Mouse (Mus musculus): ENCODE measurements at regions not wholly inside any gene's neighbourhood (a gene's known extent, or its start where the extent isn't known, plus 50 kb on each side); places are given as distances from the start of the nearest gene placed in this dataset.
A peak's percentile ranks its signal among the peaks of the same experiment; 100 is the strongest.

DNA sequence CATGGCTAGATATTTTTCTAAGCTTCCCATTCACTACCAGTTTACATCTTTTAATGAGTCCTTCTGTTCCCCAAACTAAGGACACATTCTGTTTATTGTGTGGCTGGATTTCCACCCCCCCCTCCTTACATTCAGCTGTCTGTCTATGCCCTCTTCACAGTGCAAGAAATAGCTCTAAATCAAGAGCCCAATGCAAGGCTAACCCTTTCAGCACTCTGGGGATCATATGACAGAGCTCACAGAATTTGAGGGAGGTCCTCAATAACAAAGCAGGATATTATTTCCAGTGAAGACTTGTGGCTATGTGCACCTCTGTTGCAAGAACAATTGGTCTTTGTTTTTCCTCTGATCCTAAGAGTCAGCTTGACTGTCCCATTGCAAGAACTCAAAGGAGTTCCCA is 874.1 kb upstream of the Gje1 start:
- DNase-seq = no peak

DNA sequence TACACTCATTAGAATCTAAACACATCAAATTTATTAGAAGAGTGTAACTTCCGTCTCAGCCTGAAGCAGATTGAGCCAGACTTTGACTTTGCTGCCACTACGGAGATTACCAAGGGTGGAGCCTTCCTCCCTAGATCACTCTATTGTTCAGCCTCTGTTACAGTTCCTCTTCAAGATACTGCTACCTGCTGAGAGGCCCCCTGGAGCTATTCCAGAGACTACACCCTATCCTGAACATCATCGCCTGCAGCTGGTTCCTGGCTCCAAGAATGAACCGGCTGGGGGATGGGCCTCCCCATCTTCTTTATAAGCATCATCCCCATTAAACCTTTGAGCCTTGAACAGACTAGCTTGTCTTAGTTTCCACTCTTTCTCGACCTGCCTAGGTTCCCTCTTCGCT is 868.1 kb upstream of the Gje1 start:
- peak in 1 of 2 experiments; percentile 25 for DNase-seq

DNA sequence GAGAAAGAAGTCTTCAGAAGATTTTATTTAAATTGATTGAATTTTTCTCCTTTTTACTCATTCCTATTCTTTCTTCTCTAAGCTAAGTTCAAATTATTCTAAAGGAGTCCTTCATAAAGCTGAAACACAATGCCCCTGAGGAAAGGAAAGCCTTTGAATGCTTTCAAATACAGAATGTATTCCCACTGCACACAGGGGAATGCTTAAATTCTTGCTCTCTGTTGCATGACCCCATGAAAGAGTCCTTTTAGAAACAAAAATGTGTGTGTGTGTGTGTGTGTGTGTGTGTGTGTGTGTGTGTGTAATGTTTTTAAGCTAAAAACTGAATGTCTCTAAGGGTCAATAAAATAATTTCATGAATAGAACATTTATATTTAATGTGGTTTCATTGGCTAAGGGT is 846.1 kb upstream of the Gje1 start:
- DNase-seq = no peak

DNA sequence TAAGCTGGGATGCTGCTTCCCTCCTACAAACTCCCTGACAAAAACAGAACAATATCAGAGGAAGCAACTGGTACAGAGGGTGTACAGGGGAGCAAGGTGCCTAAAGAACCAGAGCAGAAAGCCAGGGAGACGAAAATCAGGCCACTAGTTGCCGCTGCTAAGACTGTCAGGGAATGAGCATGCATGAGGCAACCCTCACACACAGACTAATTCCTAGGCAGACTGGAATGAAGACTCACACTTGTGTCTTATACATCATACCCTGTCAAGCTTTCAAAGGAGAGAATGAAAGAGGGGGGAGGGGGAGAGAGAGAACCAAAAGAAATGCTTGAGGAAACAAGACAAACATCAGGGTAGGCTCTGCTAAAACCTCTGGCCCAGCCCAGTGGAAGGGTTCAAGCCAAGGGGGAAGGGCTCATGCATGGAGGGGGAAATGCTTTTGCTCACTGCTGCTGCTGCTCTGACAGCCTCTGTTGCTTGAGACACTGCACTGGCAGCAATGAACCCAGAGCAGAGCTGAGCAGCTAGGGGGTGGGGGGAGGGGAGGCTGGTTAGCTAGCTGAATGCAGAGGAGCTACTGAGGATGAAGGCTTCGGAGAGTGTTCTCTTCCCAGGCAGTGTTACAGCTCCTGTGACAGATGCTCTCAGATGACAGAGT is 835.5 kb upstream of the Gje1 start:
- DNase-seq = no peak

DNA sequence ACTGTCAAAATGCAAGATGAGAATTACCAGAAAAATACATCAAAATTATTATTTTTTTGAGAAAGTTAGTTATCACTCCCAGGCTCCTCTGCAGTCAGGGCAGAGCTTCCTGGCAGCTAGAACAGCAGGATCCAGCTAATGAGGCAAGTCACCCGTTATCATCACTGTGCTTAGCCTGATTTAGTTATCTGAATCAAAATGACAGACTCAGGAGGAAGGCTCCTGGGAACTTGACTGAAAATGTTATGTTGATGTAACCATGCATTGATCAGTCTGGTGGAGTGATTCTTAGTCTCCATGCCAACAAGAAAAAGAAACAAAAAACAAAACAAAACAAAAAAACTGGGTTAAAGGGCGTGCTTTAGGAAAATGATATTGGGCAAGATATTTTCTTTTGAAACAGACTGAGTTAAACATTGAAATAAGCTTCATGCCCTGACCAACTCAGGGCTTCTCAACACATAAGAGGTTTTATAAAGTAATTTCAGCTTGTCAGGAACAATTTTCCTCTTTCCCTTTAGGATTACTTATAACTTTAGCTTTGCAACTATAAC is 823.9 kb upstream of the Gje1 start:
- no peak for DNase-seq

DNA sequence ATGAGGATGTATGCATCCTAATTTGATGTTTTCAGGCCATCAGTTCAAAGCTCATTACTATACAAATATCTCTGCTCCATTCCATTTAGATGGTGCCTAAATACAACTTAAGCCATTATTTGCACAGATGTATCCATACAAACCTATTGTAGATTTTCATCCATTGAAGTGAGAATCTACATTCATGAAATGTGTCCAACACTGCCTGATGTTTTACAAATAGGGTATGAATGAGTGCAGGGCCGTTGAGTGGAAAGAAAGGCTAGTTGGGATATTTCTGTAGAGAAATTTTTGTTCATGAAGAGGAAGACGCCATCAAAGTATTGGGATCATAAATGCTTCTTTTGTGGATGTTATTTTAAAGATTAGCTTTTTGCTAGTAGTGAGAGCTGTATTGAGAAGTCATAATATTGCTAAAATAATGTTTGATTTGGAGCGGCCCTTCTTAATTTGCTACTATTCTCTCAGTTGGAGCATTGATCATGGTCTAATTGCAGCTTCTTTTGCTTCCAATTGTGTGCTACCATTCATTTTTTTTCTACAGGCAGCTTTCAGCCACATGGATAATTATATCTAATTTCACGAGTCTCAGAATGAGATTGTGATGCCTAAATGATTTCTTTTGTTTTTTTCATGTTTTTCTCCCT is 822.9 kb upstream of the Gje1 start:
- no peak for DNase-seq

DNA sequence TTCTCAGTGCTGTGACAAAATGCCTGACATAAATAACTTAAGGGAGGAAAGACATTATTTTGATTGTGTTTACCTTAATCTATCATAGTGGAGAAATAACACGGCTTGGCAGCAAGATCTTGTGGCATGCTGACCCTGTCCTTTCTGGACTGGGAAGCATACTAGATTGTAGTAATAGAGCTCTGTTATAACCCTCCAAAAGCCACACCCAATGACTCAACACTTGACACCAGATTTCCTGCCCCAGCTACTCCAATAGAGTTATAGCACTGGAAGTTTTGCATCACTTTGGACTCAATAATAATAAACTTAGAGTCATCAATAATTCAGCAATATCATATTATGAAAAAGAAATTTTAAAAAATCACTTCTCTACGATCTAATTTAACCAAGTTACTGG is 818.0 kb upstream of the Gje1 start:
- DNase-seq = no peak

DNA sequence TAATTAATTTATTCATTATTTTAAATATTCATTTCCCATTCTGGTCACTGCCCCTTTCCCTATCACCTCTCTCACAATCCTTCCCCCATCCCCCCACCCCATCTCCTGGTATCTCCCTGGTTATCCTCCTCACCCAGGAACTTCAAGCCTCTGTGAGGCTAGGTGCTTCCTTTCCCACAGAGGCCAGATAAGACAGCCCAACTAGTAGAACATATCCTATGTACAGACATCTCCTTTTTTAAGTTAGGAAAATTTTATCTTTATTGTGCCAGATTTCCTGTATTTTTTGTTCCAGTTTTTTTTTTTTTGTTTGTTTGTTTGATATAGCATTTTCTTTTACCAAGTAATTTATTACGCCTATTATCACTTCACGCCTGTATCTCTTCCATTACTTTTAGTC is 769.4 kb upstream of the Gje1 start:
- no peak for DNase-seq

DNA sequence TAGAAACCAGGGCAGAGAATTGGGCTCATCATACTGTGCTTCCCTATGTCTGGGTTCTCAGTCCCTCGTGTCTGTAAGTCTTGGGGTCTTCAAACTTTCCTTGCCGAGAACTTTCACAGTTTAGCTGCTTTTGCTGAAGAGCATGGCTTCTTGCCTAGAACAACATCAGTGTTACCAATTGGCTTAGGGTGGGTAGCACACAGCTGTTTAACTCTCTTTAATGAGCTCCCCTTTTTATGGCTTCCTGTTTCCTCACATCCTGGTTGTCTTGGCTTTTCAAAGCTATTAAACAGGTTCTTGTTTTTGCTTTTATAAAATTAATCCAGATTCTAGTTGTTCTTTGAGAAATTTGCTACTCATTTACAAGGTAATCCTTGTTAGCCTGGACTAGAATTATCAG is 725.3 kb upstream of the Gje1 start:
- no peak for DNase-seq

DNA sequence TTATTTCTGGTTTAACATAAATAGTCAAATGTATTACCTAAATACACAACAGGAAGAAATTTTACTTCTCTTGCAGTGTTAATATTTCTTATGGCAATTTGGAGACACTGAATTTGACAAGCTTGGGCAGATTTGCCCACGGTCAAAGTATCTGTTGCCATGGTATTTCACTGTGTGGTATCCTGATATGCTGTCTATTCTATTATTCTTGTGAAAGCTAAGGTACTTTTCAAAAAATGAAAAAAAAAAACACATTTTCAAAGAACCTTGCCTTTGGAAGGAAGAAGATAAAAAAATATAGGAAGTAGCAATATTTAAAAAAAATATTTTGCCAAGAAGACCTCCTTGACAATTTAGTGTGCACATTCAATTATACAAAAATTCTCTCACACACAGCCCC is 723.2 kb upstream of the Gje1 start:
- no peak for DNase-seq

DNA sequence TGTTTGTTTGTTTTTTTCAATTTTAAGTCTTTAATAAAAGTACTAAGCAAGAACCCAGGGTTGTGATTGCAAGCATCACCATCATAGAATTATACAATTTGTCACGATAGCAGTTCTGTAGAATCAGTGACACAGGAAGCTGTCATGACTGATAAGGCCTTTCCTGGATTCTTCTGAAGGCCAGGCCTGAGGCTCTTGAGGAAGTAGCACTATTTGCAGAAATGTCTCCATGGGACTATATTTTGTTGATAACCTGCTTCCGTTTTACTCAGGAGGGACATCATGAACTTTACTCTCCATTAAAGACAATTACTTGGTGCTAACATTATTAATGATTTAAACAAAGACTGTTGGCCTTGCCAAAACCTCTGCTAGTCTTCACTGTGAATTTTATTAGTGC is 708.7 kb upstream of the Gje1 start:
- DNase-seq = peak; percentile 3 to 34

DNA sequence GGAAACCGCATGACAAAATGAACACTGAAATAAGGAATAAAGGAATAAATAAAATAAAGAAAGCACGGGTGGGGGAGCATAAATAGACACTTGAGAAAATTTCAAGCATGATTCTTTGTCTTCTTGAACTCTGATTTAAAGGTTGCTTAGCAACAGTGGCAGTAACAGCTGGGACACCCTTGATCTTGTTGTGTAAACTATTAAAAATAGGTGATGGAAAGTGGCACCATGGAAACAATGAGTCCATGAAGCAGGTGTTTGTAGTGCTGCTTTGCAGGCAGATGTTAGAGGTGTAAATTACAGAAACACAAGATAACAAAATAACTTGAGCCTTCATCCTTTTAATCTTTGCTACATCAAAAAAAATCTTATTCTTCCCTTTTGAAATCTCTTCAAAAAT is 688.2 kb upstream of the Gje1 start:
- DNase-seq = no peak

DNA sequence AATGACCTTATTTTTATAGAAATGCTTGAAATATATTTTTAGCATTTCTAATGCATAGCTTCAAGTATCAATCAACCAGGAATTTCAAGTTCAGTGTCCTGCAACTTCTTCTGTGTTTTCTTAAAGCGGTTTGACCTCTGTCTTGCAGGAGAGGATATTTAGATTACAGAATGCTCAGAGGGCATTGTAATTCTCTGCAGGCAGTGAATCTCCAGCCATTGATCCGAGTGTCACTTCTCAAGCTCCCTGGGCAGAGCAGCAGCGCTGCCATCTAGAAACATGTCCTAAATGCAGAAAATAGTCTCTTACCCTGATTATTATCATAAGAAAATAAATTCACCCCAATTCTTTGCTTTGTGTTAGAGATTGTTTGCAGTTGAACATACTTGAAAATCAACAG is 687.7 kb upstream of the Gje1 start:
- DNase-seq = no peak

DNA sequence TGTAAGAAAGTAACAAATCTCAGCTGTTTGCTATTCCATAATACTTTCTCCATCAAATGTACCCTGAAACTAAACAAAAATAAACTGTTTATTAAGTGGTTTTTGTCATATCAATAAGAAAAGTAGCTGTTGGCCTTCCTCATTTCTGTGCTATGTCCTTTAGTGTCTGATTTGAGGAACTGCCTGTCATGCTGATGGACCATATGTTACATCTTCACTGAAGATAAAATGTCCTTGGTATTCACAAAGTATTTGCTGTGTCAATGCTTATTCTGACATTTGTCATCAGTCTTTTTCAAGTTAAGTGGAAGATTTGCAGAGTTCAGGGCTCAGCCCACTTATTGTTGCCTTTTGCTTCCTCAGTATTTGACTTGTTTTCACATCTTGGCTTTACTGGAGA is 682.0 kb upstream of the Gje1 start:
- no peak for DNase-seq

DNA sequence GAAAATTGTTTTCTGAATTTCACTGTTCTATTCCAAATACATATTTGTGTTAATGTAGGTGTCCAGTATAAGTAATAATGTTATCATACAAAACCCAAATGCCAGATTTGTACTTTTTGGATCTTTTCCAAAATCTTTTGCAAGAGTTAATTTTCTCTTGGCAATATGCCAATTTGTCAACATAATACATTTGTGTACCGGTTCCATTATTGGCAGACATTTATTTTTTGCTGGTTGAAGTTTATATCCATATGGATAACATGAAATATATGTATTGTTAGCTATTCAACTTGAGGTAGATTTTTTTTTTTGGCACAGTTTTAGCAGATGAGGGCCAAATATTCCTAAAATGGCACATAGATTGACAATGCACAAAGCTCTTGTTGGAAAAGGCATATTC is 679.1 kb upstream of the Gje1 start:
- DNase-seq = no peak

DNA sequence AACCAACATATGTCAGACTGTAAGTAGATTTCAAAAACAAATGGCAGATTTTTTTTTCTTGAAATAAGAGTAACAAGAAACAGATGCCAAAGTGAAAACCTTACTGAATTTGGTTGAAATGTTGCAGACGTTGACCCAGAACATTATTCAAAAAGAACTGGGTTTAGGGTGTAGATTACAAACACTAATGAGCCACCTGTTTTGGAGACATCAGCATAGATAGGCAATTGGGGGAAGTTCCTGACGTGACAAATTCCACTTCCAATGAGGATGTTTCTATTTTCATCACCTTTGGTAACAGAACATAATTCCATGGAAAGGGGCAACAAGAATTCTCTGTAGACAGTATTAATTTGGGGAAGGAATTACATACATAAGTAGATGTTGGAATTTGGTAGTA is 677.3 kb upstream of the Gje1 start:
- no peak for DNase-seq

DNA sequence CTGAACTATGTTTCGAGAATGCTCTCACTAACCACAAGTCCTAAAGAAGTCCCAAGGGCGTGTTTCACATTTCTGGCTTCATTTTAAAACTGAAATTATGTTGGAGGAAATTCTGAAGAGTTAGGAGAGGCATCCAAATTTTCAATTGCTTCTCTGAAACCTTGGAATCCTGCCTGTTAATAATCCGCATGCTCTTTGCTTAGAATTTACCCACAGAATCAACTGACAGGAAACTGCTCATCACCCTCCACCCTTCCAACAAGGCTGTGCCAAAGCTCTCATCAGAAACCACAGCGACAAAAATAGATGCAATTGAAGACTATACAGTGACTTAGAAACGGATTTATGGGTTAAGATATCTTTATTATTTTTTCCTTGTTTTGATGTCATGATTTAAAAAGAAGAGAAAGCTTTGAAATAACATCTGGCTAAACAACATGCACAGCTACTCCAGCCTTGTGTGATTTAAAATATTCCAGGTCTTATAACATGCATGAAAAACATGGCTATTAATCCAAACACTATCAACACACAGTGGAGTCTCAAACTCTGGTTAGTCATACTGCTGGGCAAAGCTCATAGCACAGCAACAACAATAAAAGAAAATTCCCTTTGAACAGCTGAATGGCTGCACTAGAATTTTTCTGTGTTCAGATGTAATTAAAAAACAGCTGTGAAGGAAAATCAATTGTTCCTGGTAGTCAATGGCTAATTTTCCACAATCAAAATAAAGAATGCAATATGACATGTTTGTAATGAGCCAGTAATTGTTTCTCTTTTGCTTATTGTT is 674.2 kb upstream of the Gje1 start:
- peak; percentile 7 to 35 for DNase-seq

DNA sequence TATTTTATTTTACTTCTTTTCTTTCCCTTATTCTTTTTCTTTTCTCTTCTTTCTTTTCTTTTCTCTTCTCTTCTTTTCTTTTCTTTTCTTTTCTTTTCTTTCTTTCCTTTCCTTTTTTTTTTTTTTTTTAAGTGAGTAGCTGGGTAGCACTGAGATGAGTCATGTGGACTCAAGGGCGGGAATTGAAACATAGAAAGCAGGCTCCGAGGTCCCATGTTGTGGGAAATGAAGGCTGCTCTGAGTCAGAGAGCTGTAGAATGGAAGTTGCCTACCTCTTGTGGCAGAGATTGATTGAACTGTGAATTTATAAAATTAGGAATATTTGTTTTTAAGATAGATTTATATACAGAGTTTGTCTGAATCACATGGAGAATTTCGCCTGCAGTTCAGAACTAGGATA is 655.6 kb upstream of the Gje1 start:
- no peak for DNase-seq
